In the genomic region with DNA sequence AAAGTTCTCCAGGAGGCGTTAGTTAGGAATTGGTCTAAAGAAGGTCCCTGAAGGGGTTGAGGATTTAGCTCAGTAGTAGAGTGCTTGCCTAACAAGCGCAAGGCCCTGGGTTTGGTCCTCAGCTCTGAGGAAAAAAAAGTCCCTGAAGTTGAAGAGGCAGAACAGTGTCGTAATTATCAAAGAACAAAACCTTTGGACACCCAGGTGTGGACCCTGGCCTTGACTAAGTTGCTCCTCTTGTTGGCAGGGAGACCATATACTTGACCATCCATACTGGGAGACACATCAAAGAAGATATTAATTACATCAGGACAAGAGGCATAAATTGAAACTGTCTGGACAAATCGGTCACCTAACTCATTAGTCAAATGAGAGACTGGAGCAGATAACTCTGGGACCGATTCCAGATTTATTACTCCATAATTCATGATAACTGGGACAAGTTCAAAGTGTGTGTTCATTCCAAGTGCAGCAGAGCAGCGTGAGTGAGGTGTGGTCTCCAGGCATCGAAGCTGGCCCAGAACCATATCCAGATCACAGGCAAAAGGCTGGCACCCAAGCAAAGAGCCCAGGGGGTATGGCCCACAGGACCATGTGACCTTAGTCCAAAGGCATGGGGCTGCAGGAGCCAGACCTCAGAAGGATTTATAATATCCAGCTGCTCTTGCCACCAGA, we compare ENCODE assay signal across 20 mouse cellular contexts.
"Had no signal": no experiment of that assay in that cellular context is flagged by ENCODE, and none has a peak within 500 bp of the region (broad histone marks: within the 10 kb centered on the region; RNA-seq: fewer than 3 reads in every experiment).

No protein-coding gene starts in this region.

- H3K4me1 ChIP-seq: limb, embryonic 10.5 days; limb, embryonic 13.5 days; liver, embryonic 12.5 days; liver, embryonic 15.5 days; midbrain, embryonic 10.5 days; midbrain, embryonic 13.5 days had no signal

- H3K4me2 ChIP-seq: limb, embryonic 13.5 days; liver, embryonic 12.5 days; liver, embryonic 15.5 days; lung, embryonic 15.5 days; midbrain, embryonic 13.5 days; neural tube, embryonic 13.5 days had no signal

- H3K27me3 ChIP-seq: limb, embryonic 13.5 days; liver, embryonic 15.5 days; lung, embryonic 15.5 days; midbrain, embryonic 13.5 days; neural tube, embryonic 13.5 days had no signal

- H3K9ac ChIP-seq: limb, embryonic 13.5 days; liver, embryonic 12.5 days; liver, embryonic 15.5 days; lung, embryonic 15.5 days; midbrain, embryonic 13.5 days; neural tube, embryonic 13.5 days had no signal

- H3K36me3 ChIP-seq: limb, embryonic 10.5 days; limb, embryonic 13.5 days; liver, embryonic 12.5 days; liver, embryonic 15.5 days; lung, embryonic 15.5 days; midbrain, embryonic 10.5 days; midbrain, embryonic 13.5 days; neural tube, embryonic 13.5 days had no signal

- ATAC-seq: liver, embryonic 12.5 days; midbrain, embryonic 13.5 days; midbrain, embryonic 16.5 days had no signal

- H3K9me3 ChIP-seq: limb, embryonic 10.5 days; liver, embryonic 12.5 days; liver, embryonic 15.5 days; lung, embryonic 15.5 days; midbrain, embryonic 10.5 days; midbrain, embryonic 13.5 days; neural tube, embryonic 13.5 days had no signal

- H3K27ac ChIP-seq: kidney, postnatal 0 days; layer of hippocampus, adult 2 months; limb, embryonic 10.5 days; limb, embryonic 13.5 days; liver, embryonic 12.5 days; liver, embryonic 15.5 days; midbrain, embryonic 10.5 days; midbrain, embryonic 13.5 days; neural tube, embryonic 13.5 days had no signal

- DNase-seq: kidney, adult 11 months; kidney, adult 9 months; kidney, postnatal 25 days; layer of hippocampus, adult 9-11 months; liver; lung, postnatal 14 days; thymus, adult 18-20 months; thymus, postnatal 36 days had no signal

- H3K4me3 ChIP-seq: layer of hippocampus, adult 2 months; limb, embryonic 10.5 days; limb, embryonic 13.5 days; liver, embryonic 12.5 days; liver, embryonic 15.5 days; lung, embryonic 15.5 days; midbrain, embryonic 10.5 days; midbrain, embryonic 13.5 days; myocyte; neural tube, embryonic 13.5 days had no signal
